Comparison of ENCODE assay signal across 10 mouse cellular contexts in the genomic region with DNA sequence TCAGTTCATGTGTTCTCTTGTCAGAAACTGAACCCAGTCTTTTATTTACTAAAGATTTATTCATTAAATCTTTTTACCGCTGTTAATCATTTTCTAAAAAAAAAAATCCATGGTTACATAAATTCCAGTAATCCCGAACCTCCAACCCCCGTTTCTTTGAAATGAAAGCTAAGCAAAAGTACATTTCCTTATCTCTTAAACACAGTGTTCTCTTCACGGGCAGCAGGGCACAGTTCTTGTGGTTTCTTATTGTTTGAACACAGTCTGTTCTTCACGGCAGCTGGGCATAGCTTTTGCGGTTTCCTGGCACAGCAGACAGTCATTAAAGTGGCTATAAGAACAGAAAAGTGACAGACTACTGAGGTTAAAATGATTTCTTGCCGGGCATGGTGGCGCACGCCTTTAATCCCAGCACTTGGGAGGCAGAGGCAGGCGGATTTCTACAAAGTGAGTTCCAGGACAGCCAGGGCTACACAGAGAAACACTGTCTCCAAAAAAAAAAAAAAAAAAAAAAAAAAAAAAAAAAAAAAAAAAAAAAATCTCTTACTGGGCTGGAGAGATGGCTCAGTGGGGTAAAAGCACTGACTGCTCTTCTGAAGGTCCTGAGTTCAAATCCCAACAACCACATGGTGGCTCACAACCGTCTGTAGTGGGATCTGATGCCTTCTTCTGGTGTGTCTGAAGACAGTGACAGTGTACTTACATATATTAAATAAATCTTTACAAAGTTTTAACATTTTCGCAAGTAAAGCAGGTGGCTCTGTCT. TPM values are rescaled to one million over a fixed set of nuclear protein-coding genes. Genes with fewer than 3 reads are reported as not detected.
DNase-seq lines count a peak whose midpoint lies in the region; ATAC-seq and TF ChIP-seq lines count a peak whose summit lies in the region.
"Not testable (repeated sequence)": the region's sequence is repeated elsewhere in the genome, so short reads cannot be mapped to it uniquely, and the experiment has no call there.
"Had no signal": no experiment of that assay in that cellular context is flagged by ENCODE, and none has a peak within 500 bp of the region (broad histone marks: within the 10 kb centered on the region; RNA-seq: fewer than 3 reads in every experiment).

No protein-coding gene starts in this region.

- H3K9ac ChIP-seq in heart, postnatal 0 days (replicated peaks; ENCODE audit: low read depth, low read length) = peak overlapping the region; percentile 90
- H3K9ac ChIP-seq in kidney, embryonic 15.5 days = peak overlapping the region; percentile 94; the same call in 1 of the 2 replicates
- H3K9ac ChIP-seq in liver, postnatal 0 days (replicated peaks) = peak overlapping the region; percentile 95; the same call in 1 of the 2 replicates
- H3K9ac ChIP-seq in midbrain, embryonic 16.5 days (ENCODE audit: low read depth, low read length) = 0 out of 2 replicates have a peak overlapping the region, but pooled peaks have one; percentile 28
- H3K9ac ChIP-seq in stomach, embryonic 16.5 days (ENCODE audit: low read length) = peak overlapping the region; percentile 85; the same call in 1 of the 2 replicates

- peak; percentile 78 for DNase-seq in A20 (ENCODE audit: low read depth, low spot score)
- DNase-seq in adrenal gland, postnatal 10 days = peak; percentile 13
- not testable (repeated sequence) for DNase-seq in heart, postnatal 0 days (ENCODE audit: low spot score)
- peak; percentile 55 for DNase-seq in liver, postnatal 0 days

- H3K4me3 ChIP-seq in embryonic fibroblast, embryonic 13.5 days (ENCODE audit: insufficient read depth, low read length) = peak overlapping the region; percentile 85
- H3K4me3 ChIP-seq in heart, postnatal 0 days (ENCODE audit: low read depth, low read length) = peak overlapping the region; percentile 83
- H3K4me3 ChIP-seq in kidney, embryonic 15.5 days (replicated peaks) = peak overlapping the region; percentile 89
- H3K4me3 ChIP-seq in liver, postnatal 0 days (ENCODE audit: low read depth, low read length) = peak overlapping the region; percentile 85
- peak overlapping the region; percentile 82 for H3K4me3 ChIP-seq in midbrain, embryonic 16.5 days (ENCODE audit: low read depth, low read length)
- H3K4me3 ChIP-seq in stomach, embryonic 16.5 days (replicated peaks; ENCODE audit: low read length) = peak overlapping the region; percentile 67

- not testable (repeated sequence) for ATAC-seq in heart, postnatal 0 days (ENCODE audit: insufficient read depth, low read depth); kidney, embryonic 15.5 days (replicated peaks; ENCODE audit: low FRiP score); midbrain, embryonic 16.5 days; stomach, embryonic 16.5 days (ENCODE audit: insufficient read depth, low FRiP score)
- ATAC-seq in liver, postnatal 0 days = peak; percentile 8; the same call in 1 of the 2 replicates

- 49% methylated on average over 12 of the region's 12 CpGs for WGBS in heart, postnatal 0 days
- 54% methylated on average over 12 of the region's 12 CpGs for WGBS in kidney, embryonic 15.5 days
- 17% methylated on average over 12 of the region's 12 CpGs for WGBS in liver, postnatal 0 days (ENCODE audit: insufficient replicate concordance)
- WGBS in midbrain, embryonic 16.5 days = 59% methylated on average over 12 of the region's 12 CpGs
- WGBS in stomach, embryonic 16.5 days = 44% methylated on average over 12 of the region's 12 CpGs

- not testable (repeated sequence) for H3K36me3 ChIP-seq in heart, postnatal 0 days (replicated peaks; ENCODE audit: control insufficient read depth, insufficient read depth, low read length); kidney, embryonic 15.5 days; liver, postnatal 0 days (replicated peaks; ENCODE audit: insufficient read depth, low read length); midbrain, embryonic 16.5 days (ENCODE audit: control insufficient read depth, insufficient read depth, low read length); stomach, embryonic 16.5 days (ENCODE audit: control insufficient read depth, insufficient read depth, low read length)

- not testable (repeated sequence) for H3K27me3 ChIP-seq in heart, postnatal 0 days (ENCODE audit: control insufficient read depth, insufficient read depth, low read length); kidney, embryonic 15.5 days; liver, postnatal 0 days (ENCODE audit: insufficient read depth, low read length); midbrain, embryonic 16.5 days (ENCODE audit: control insufficient read depth, insufficient read depth, low read depth, low read length); stomach, embryonic 16.5 days (ENCODE audit: control insufficient read depth, insufficient read depth, low read length)

- not testable (repeated sequence) for TF ChIP-seq EP300 in heart, postnatal 0 days (IDR thresholded peaks at IDR 0.05; ENCODE audit: low read depth)
- TF ChIP-seq EP300 in liver, postnatal 0 days (IDR thresholded peaks at IDR 0.05; ENCODE audit: low read depth) = peak; percentile 91

- peak overlapping the region; percentile 95 for H3K27ac ChIP-seq in embryonic fibroblast, embryonic 13.5 days (ENCODE audit: insufficient read depth, low read length)
- H3K27ac ChIP-seq in heart, postnatal 0 days (ENCODE audit: low read depth) = peak overlapping the region; percentile 97
- peak overlapping the region; percentile 96 for H3K27ac ChIP-seq in kidney, embryonic 15.5 days
- peak overlapping the region; percentile 99 for H3K27ac ChIP-seq in liver, postnatal 0 days (ENCODE audit: low read depth)
- H3K27ac ChIP-seq in midbrain, embryonic 16.5 days (ENCODE audit: low read length) = peak overlapping the region; percentile 93; the same call in 1 of the 2 replicates
- peak overlapping the region; percentile 94 for H3K27ac ChIP-seq in stomach, embryonic 16.5 days (ENCODE audit: low read length)

- not testable (repeated sequence) for TF ChIP-seq CTCF in embryonic fibroblast, embryonic 13.5 days (IDR thresholded peaks at IDR 0.05; ENCODE audit: borderline replicate concordance, insufficient read depth, low read length); heart, postnatal 0 days (IDR thresholded peaks at IDR 0.05; ENCODE audit: low read depth); liver, postnatal 0 days (IDR thresholded peaks at IDR 0.05; ENCODE audit: low read depth)

- TF ChIP-seq POLR2A in embryonic fibroblast, embryonic 13.5 days (IDR thresholded peaks at IDR 0.05; ENCODE audit: low read depth, low read length) = not testable (repeated sequence)

- not testable (repeated sequence) for H3K9me3 ChIP-seq in heart, postnatal 0 days (replicated peaks; ENCODE audit: control insufficient read depth, low read length); kidney, embryonic 15.5 days (replicated peaks); liver, postnatal 0 days (ENCODE audit: low read length); midbrain, embryonic 16.5 days (replicated peaks; ENCODE audit: control insufficient read depth, low read length, poor library complexity, severe bottlenecking); stomach, embryonic 16.5 days (replicated peaks; ENCODE audit: control insufficient read depth, low read length)

- not testable (repeated sequence) for H3K4me1 ChIP-seq in embryonic fibroblast, embryonic 13.5 days (ENCODE audit: control insufficient read depth, insufficient read depth, low read length); heart, postnatal 0 days (ENCODE audit: control insufficient read depth, insufficient read depth); midbrain, embryonic 16.5 days (ENCODE audit: control insufficient read depth, insufficient read depth, low read length)
- H3K4me1 ChIP-seq in kidney, embryonic 15.5 days = peaks cover 14% of the 10 kb centered on the region
- peaks cover 15% of the 10 kb centered on the region for H3K4me1 ChIP-seq in liver, postnatal 0 days (ENCODE audit: insufficient read depth)
- H3K4me1 ChIP-seq in stomach, embryonic 16.5 days (ENCODE audit: control insufficient read depth, insufficient read depth, low read length) = peaks cover 19% of the 10 kb centered on the region; the same call in 1 of the 2 replicates

- H3K4me2 ChIP-seq in heart, postnatal 0 days (ENCODE audit: low read depth, low read length) = peak overlapping the region; percentile 79
- H3K4me2 ChIP-seq in kidney, embryonic 15.5 days = peak overlapping the region; percentile 73
- H3K4me2 ChIP-seq in liver, postnatal 0 days (ENCODE audit: low read depth, low read length) = peak overlapping the region; percentile 97
- peak overlapping the region; percentile 59 for H3K4me2 ChIP-seq in midbrain, embryonic 16.5 days (ENCODE audit: low read length)
- peak overlapping the region; percentile 57 for H3K4me2 ChIP-seq in stomach, embryonic 16.5 days (ENCODE audit: low read depth, low read length)

RNA-seq across cellular contexts. Expression of a gene that starts 1.3 kb away (rescaled TPM):
- total RNA-seq in adrenal gland, postnatal 10 days (2021) = 10 to 100 TPM in 1 of 2 experiments, 1 to 10 TPM in 1; 9.0 to 12.1 TPM
- polyA plus RNA-seq in embryonic fibroblast, embryonic 13.5 days (2011; ENCODE audit: insufficient read length, low read depth, missing spikeins) = 7.2 and 11.7 TPM in 2 replicates
- total RNA-seq in heart, postnatal 0 days (2014; rRNA removed; ENCODE audit: low replicate concordance) = 7.5 and 18.3 TPM in 2 replicates
- 11.9 and 12.0 TPM in 2 replicates for polyA plus RNA-seq in heart, postnatal 0 days (2015; fragmentation: Nextera tagmentation; extraction: Ambion mirVana)
- 20.4 and 21.2 TPM in 2 replicates for polyA plus RNA-seq in kidney, embryonic 15.5 days (2015; fragmentation: Nextera tagmentation; extraction: Ambion mirVana)
- polyA plus RNA-seq in liver, postnatal 0 days (2015; fragmentation: Nextera tagmentation; extraction: Ambion mirVana) = 3.8 and 4.0 TPM in 2 replicates
- polyA plus RNA-seq in midbrain, embryonic 16.5 days (2015; fragmentation: Nextera tagmentation; extraction: Ambion mirVana) = 26.7 and 29.1 TPM in 2 replicates
- polyA plus RNA-seq in stomach, embryonic 16.5 days (2015; fragmentation: Nextera tagmentation; extraction: Ambion mirVana) = 19.3 TPM in 2 replicates

RNA-seq across cellular contexts. Expression of a gene that starts 14.3 kb away (rescaled TPM):
- 10 to 100 TPM; 20.4 to 23.4 TPM for total RNA-seq in adrenal gland, postnatal 10 days (2021)
- 0.46 and 0.53 TPM in 2 replicates for polyA plus RNA-seq in embryonic fibroblast, embryonic 13.5 days (2011; ENCODE audit: insufficient read length, low read depth, missing spikeins)
- 2.7 and 4.3 TPM in 2 replicates for total RNA-seq in heart, postnatal 0 days (2014; rRNA removed; ENCODE audit: low replicate concordance)
- 1.3 and 1.5 TPM in 2 replicates for polyA plus RNA-seq in heart, postnatal 0 days (2015; fragmentation: Nextera tagmentation; extraction: Ambion mirVana)
- polyA plus RNA-seq in kidney, embryonic 15.5 days (2015; fragmentation: Nextera tagmentation; extraction: Ambion mirVana) = 1.2 and 1.3 TPM in 2 replicates
- polyA plus RNA-seq in liver, postnatal 0 days (2015; fragmentation: Nextera tagmentation; extraction: Ambion mirVana) = 0.85 and 1.1 TPM in 2 replicates
- polyA plus RNA-seq in midbrain, embryonic 16.5 days (2015; fragmentation: Nextera tagmentation; extraction: Ambion mirVana) = 0.93 and 1.3 TPM in 2 replicates
- 2.9 and 3.4 TPM in 2 replicates for polyA plus RNA-seq in stomach, embryonic 16.5 days (2015; fragmentation: Nextera tagmentation; extraction: Ambion mirVana)

RNA-seq across cellular contexts. Expression of a gene that starts 46.3 kb away (rescaled TPM):
- under 1 TPM in 1 of 2 experiments, not detected in 1; 0.42 TPM for total RNA-seq in adrenal gland, postnatal 10 days (2021)
- polyA plus RNA-seq in embryonic fibroblast, embryonic 13.5 days (2011; ENCODE audit: insufficient read length, low read depth, missing spikeins) = not detected in 2 replicates
- 0.62 and 3.4 TPM in 2 replicates for total RNA-seq in heart, postnatal 0 days (2014; rRNA removed; ENCODE audit: low replicate concordance)
- not detected in 2 replicates for polyA plus RNA-seq in heart, postnatal 0 days (2015; fragmentation: Nextera tagmentation; extraction: Ambion mirVana)
- 0.45 and 5.2 TPM in 2 replicates for polyA plus RNA-seq in kidney, embryonic 15.5 days (2015; fragmentation: Nextera tagmentation; extraction: Ambion mirVana)
- polyA plus RNA-seq in liver, postnatal 0 days (2015; fragmentation: Nextera tagmentation; extraction: Ambion mirVana) = 0.13 and 38.9 TPM in 2 replicates
- polyA plus RNA-seq in midbrain, embryonic 16.5 days (2015; fragmentation: Nextera tagmentation; extraction: Ambion mirVana) = not detected in 2 replicates
- polyA plus RNA-seq in stomach, embryonic 16.5 days (2015; fragmentation: Nextera tagmentation; extraction: Ambion mirVana) = 3,395 and 3,754 TPM in 2 replicates
- total RNA-seq: gastrocnemius, postnatal 25 days; layer of hippocampus, postnatal 25 days had no signal

Comparison
In these comparisons a context has a peak if more than half of its experiments do, and no peak if none do; other contexts are left out.
1. H3K9ac ChIP-seq: peak in every context shown above with its lines; median percentile 95 in liver, postnatal 0 days; 94 in kidney, embryonic 15.5 days; 90 in heart, postnatal 0 days; 85 in stomach, embryonic 16.5 days; 28 in midbrain, embryonic 16.5 days.
2. RNA of a gene that starts 46.3 kb away (polyA plus RNA-seq): 3,395 to 3,754 TPM in stomach, embryonic 16.5 days; 0.45 to 5.2 TPM in kidney, embryonic 15.5 days, not detected in midbrain, embryonic 16.5 days, 0.13 to 38.9 TPM in liver, postnatal 0 days, not detected in heart, postnatal 0 days and not detected in embryonic fibroblast, embryonic 13.5 days; every median in the first group is over 10 times any median in the second.
3. Peak in every context shown above with its lines, with median percentiles within 50 percentile points of each other: H3K27ac ChIP-seq, H3K4me3 ChIP-seq and H3K4me2 ChIP-seq.